Mouse (Mus musculus) embryonic facial prominence, embryonic 12.5 days (tissue): ENCODE data around the gene Mrpl33. TPM values are rescaled to one million over a fixed set of nuclear protein-coding genes. Genes with fewer than 3 reads are reported as not detected.

Experiments
- ATAC-seq: fragments of 200-750 bp; cut with Nextera tagmentation; 2 replicates; pipeline ENCODE4 v1.8.0; 2017; ENCODE audit not compliant: insufficient number of reproducible peaks, insufficient read depth, low FRiP score, low TSS enrichment
- H3K27ac ChIP-seq: fragments of 300-500 bp; sonication (generic); 2 replicates; pipeline ENCODE4 v1.5.1; 2016; ENCODE audit warnings: mild to moderate bottlenecking
- H3K27me3 ChIP-seq: fragments of 300-500 bp; sonication (generic); 2 replicates; pipeline ENCODE4 v1.6.1; 2016; ENCODE audit warnings: mild to moderate bottlenecking, moderate library complexity
- H3K36me3 ChIP-seq: fragments of 300-500 bp; sonication (generic); 2 replicates; pipeline ENCODE4 v1.6.1; 2016; ENCODE audit warnings: mild to moderate bottlenecking
- H3K4me1 ChIP-seq: fragments of 300-500 bp; sonication (generic); 2 replicates; pipeline ENCODE4 v1.6.1; 2016
- H3K4me2 ChIP-seq: fragments of 300-500 bp; sonication (generic); replicated peaks from 2 replicates; pipeline ENCODE4 v1.6.1; 2016; ENCODE audit warnings: mild to moderate bottlenecking, moderate library complexity
- H3K4me3 ChIP-seq: fragments of 300-500 bp; sonication (generic); 2 replicates; pipeline ENCODE4 v1.5.1; 2016; ENCODE audit warnings: mild to moderate bottlenecking
- H3K9ac ChIP-seq: fragments of 300-500 bp; sonication (generic); 2 replicates; pipeline ENCODE4 v1.6.1; 2016; ENCODE audit warnings: mild to moderate bottlenecking, moderate library complexity
- H3K9me3 ChIP-seq: fragments of 300-500 bp; sonication (generic); 2 replicates; pipeline ENCODE4 v1.6.1; 2016; ENCODE audit warnings: mild to moderate bottlenecking, moderate library complexity
- WGBS: fragments of 180-500 bp; shearing (Covaris S2); methylation state at CpG from one replicate; pipeline ENCODE4 v1.1.7; 2016; 5-methylcytosine and 5-hydroxymethylcytosine counted together
- polyA plus RNA-seq: library from polyadenylated mRNA; unstranded; fragments of >200 nt; fragmentation: Nextera tagmentation; extraction: Ambion mirVana; gene quantifications from 2 replicates; pipeline ENCODE4 v1.2.1, GENCODE M21; 2016

The Mrpl33 gene
- polyA plus RNA-seq: 230 and 251 TPM in 2 replicates

- no peaks in the 10 kb centered on the region for H3K36me3 ChIP-seq
- 8% methylated on average over 26 of the region's 26 CpGs for whole genome bisulfite sequencing
- H3K9ac ChIP-seq: peak within 1 kb of the TSS; percentile 49
- no peaks in the 10 kb centered on the region for H3K9me3 ChIP-seq
- peaks cover 4% of the 10 kb centered on the region; the same call in 1 of the 2 replicates for H3K4me1 ChIP-seq
- ATAC-seq: no peak
- H3K4me3 ChIP-seq: peak within 1 kb of the TSS; percentile 35
- H3K27me3 ChIP-seq: no peaks in the 10 kb centered on the region
- peak within 1 kb of the TSS; percentile 69 for H3K4me2 ChIP-seq
- H3K27ac ChIP-seq: no peak within 1 kb of the TSS; the same call in 1 of the 2 replicates
Observed at GRCm38 (mm10) chr5:31596481-31597429, at the start of gene Mrpl33. TSS of gene Mrpl33 (plus strand) at chr5:31596935.

- Histone ChIP-seq H3K4me3 (no peak overlapping the region), H3K4me2 (no peak overlapping the region), H3K36me3 (peaks cover 42% of the 10 kb centered on the region), H3K27me3 (no peaks in the 10 kb centered on the region), H3K9me3 (no peaks in the 10 kb centered on the region), H3K4me1 (0 out of 2 replicates have a peak, but pooled peaks cover 3% of the 10 kb centered on the region), H3K9ac (no peak overlapping the region), H3K27ac (no peak overlapping the region)
- WGBS: 46% methylated on average over 1 of the region's 1 CpGs
- no peak for ATAC-seq
Observed at GRCm38 (mm10) chr5:31559401-31559800, 37.3 kb upstream of the Mrpl33 start.

GRCm38 (mm10) chr5:31560352-31560751 lies 36.4 kb upstream of the Mrpl33 start:
- no peak for ATAC-seq
- no peak overlapping the region for H3K9ac ChIP-seq
- H3K27ac ChIP-seq: no peak overlapping the region
- no peaks in the 10 kb centered on the region for H3K9me3 ChIP-seq
- peaks cover 35% of the 10 kb centered on the region for H3K36me3 ChIP-seq
- no peak overlapping the region for H3K4me2 ChIP-seq
- 96% methylated on average over 2 of the region's 2 CpGs for whole genome bisulfite sequencing
- H3K4me3 ChIP-seq: no peak overlapping the region
- no peaks in the 10 kb centered on the region for H3K27me3 ChIP-seq
- H3K4me1 ChIP-seq: 0 out of 2 replicates have a peak, but pooled peaks cover 3% of the 10 kb centered on the region

- WGBS: 88% methylated on average over 7 of the region's 7 CpGs
- Histone ChIP-seq H3K27me3 (no peaks in the 10 kb centered on the region), H3K9me3 (no peaks in the 10 kb centered on the region), H3K4me2 (no peak overlapping the region), H3K4me3 (no peak overlapping the region), H3K4me1 (0 out of 2 replicates have a peak, but pooled peaks cover 3% of the 10 kb centered on the region), H3K36me3 (peaks cover 25% of the 10 kb centered on the region), H3K9ac (no peak overlapping the region), H3K27ac (no peak overlapping the region)
- ATAC-seq: no peak
Observed at GRCm38 (mm10) chr5:31562036-31562666, 34.6 kb upstream of the Mrpl33 start.

- Histone ChIP-seq H3K36me3 (peaks cover 17% of the 10 kb centered on the region; the same call in 1 of the 2 replicates), H3K4me1 (0 out of 2 replicates have a peak, but pooled peaks cover 3% of the 10 kb centered on the region), H3K27me3 (no peaks in the 10 kb centered on the region), H3K27ac (no peak overlapping the region), H3K9ac (no peak overlapping the region), H3K4me3 (no peak overlapping the region), H3K9me3 (no peaks in the 10 kb centered on the region), H3K4me2 (no peak overlapping the region)
- 8% methylated on average over 6 of the region's 6 CpGs for WGBS
- ATAC-seq: no peak
Observed at GRCm38 (mm10) chr5:31563496-31563895, 33.2 kb upstream of the Mrpl33 start.

GRCm38 (mm10) chr5:31563905-31564304 lies 32.8 kb upstream of the Mrpl33 start:
- 49% methylated on average over 7 of the region's 7 CpGs for WGBS
- Histone ChIP-seq H3K9me3 (no peaks in the 10 kb centered on the region), H3K27me3 (no peaks in the 10 kb centered on the region), H3K4me3 (no peak overlapping the region), H3K4me2 (no peak overlapping the region), H3K36me3 (peaks cover 17% of the 10 kb centered on the region; the same call in 1 of the 2 replicates), H3K27ac (no peak overlapping the region), H3K4me1 (0 out of 2 replicates have a peak, but pooled peaks cover 3% of the 10 kb centered on the region), H3K9ac (no peak overlapping the region)
- ATAC-seq: no peak

- H3K4me2 ChIP-seq: no peak overlapping the region
- ATAC-seq: no peak
- WGBS: 81% methylated on average over 4 of the region's 4 CpGs
- no peak overlapping the region for H3K9ac ChIP-seq
- H3K9me3 ChIP-seq: no peaks in the 10 kb centered on the region
- H3K27me3 ChIP-seq: no peaks in the 10 kb centered on the region
- 0 out of 2 replicates have a peak, but pooled peaks cover 3% of the 10 kb centered on the region for H3K4me1 ChIP-seq
- no peak overlapping the region for H3K4me3 ChIP-seq
- H3K27ac ChIP-seq: no peak overlapping the region
- peaks cover 7% of the 10 kb centered on the region; the same call in 1 of the 2 replicates for H3K36me3 ChIP-seq
Observed at GRCm38 (mm10) chr5:31564976-31565375, 31.8 kb upstream of the Mrpl33 start.

- Histone ChIP-seq H3K9me3 (no peaks in the 10 kb centered on the region), H3K4me3 (no peak overlapping the region), H3K9ac (no peak overlapping the region), H3K4me1 (peaks cover 7% of the 10 kb centered on the region), H3K27ac (no peak overlapping the region), H3K27me3 (no peaks in the 10 kb centered on the region), H3K36me3 (no peaks in the 10 kb centered on the region), H3K4me2 (no peak overlapping the region)
- no peak for ATAC-seq
- 85% methylated on average over 7 of the region's 7 CpGs for WGBS
Observed at GRCm38 (mm10) chr5:31566026-31566425, 30.7 kb upstream of the Mrpl33 start.

- Histone ChIP-seq H3K36me3 (no peaks in the 10 kb centered on the region), H3K4me2 (no peak overlapping the region), H3K27ac (no peak overlapping the region), H3K4me3 (no peak overlapping the region), H3K4me1 (peaks cover 11% of the 10 kb centered on the region), H3K9ac (no peak overlapping the region), H3K9me3 (no peaks in the 10 kb centered on the region), H3K27me3 (no peaks in the 10 kb centered on the region)
- 63% methylated on average over 3 of the region's 3 CpGs for WGBS
- no peak for ATAC-seq
Observed at GRCm38 (mm10) chr5:31566457-31566856, 30.3 kb upstream of the Mrpl33 start.

GRCm38 (mm10) chr5:31567951-31568657 lies 28.6 kb upstream of the Mrpl33 start:
- ATAC-seq: no peak
- Histone ChIP-seq H3K9me3 (no peaks in the 10 kb centered on the region), H3K27me3 (no peaks in the 10 kb centered on the region), H3K9ac (no peak overlapping the region), H3K4me2 (no peak overlapping the region), H3K36me3 (no peaks in the 10 kb centered on the region), H3K4me3 (no peak overlapping the region), H3K4me1 (peaks cover 12% of the 10 kb centered on the region), H3K27ac (no peak overlapping the region)
- 73% methylated on average over 5 of the region's 5 CpGs for WGBS

GRCm38 (mm10) chr5:31571023-31571608 lies 25.6 kb upstream of the Mrpl33 start:
- no peaks in the 10 kb centered on the region for H3K9me3 ChIP-seq
- peak overlapping the region; percentile 36 for H3K4me2 ChIP-seq
- H3K27ac ChIP-seq: no peak overlapping the region
- H3K36me3 ChIP-seq: no peaks in the 10 kb centered on the region
- no peaks in the 10 kb centered on the region for H3K27me3 ChIP-seq
- no peak for ATAC-seq
- H3K9ac ChIP-seq: no peak overlapping the region
- peaks cover 9% of the 10 kb centered on the region for H3K4me1 ChIP-seq
- 11% methylated on average over 19 of the region's 20 CpGs for WGBS
- peak overlapping the region; percentile 5; the same call in 1 of the 2 replicates for H3K4me3 ChIP-seq
